Mouse (Mus musculus) MEL (cell line): ENCODE measurements around the gene Hpcal4.

Source experiments
- CTCF ChIP-seq, 3 experiments: IDR thresholded peaks in 2 of 3; conservative IDR thresholded peaks in 1 of 3; 2 replicates each; pipeline ENCODE4 v1.5.1; 2011 to 2012; ENCODE audit warnings: low read length in 3 of 3, low read depth in 2 of 3, mild to moderate bottlenecking in 2 of 3, improper control_type of control experiment in 1 of 3, inconsistent platforms in 1 of 3, mixed read lengths in 1 of 3, moderate library complexity in 1 of 3; ENCODE audit not compliant: control insufficient read depth in 1 of 3, insufficient read depth in 1 of 3, poor library complexity in 1 of 3, severe bottlenecking in 1 of 3
- TCF12 ChIP-seq: IDR thresholded peaks from 2 replicates; pipeline ENCODE4 v1.6.1; 2014; ENCODE audit warnings: low read depth, mild to moderate bottlenecking, inconsistent platforms, low read length, improper control_type of control experiment, moderate library complexity
- USF2 ChIP-seq, 2 experiments: IDR thresholded peaks; 2 replicates each; pipeline ENCODE4 v1.6.1; 2011 to 2012; ENCODE audit warnings: improper control_type of control experiment in 2 of 2, low read length in 2 of 2, borderline replicate concordance in 1 of 2, inconsistent platforms in 1 of 2, low read depth in 1 of 2, mild to moderate bottlenecking in 1 of 2; ENCODE audit not compliant: insufficient read depth in 1 of 2

- TF ChIP-seq CTCF (IDR thresholded peaks at IDR 0.05 in 2 of 3, conservative IDR thresholded peaks at IDR 0.05 in 1 of 3; ENCODE audit: control insufficient read depth in 1 of 3, insufficient read depth in 1 of 3, low read depth in 2 of 3, low read length in 3 of 3, poor library complexity in 1 of 3, severe bottlenecking in 1 of 3) (peak; percentile 64 to 78 (median 67)), USF2 (IDR thresholded peaks at IDR 0.05; ENCODE audit: borderline replicate concordance in 1 of 2, insufficient read depth in 1 of 2, low read depth in 1 of 2, low read length in 2 of 2) (no peak), TCF12 (no peak)
Observed at GRCm38 (mm10) chr4:123223309-123223708, 40.3 kb downstream of the Hpcal4 start.
